Mouse (Mus musculus): Measurements from ENCODE around the gene Uts2b. TPM values are rescaled to one million over a fixed set of nuclear protein-coding genes. Genes with fewer than 3 reads are reported as not detected.
"Not testable (repeated sequence)": the region's sequence is repeated elsewhere in the genome, so short reads cannot be mapped to it uniquely, and the experiment has no call there.

Uts2b gene
- polyA plus RNA-seq, 1 experiment = not detected

- WGBS = 62% methylated on average over 1 of the region's 1 CpGs
- H3K27me3 ChIP-seq (ENCODE audit: control insufficient read depth, insufficient read depth, low read length) = no peaks in the 10 kb centered on the region; the same call in 1 of the 2 replicates
- H3K27ac ChIP-seq (ENCODE audit: insufficient read depth, low read depth, low read length) = no peak overlapping the region
- TF ChIP-seq POLR2A (IDR thresholded peaks at IDR 0.05; ENCODE audit: low read depth, low read length) (no peak), CTCF (IDR thresholded peaks at IDR 0.05; ENCODE audit: extremely low read depth, insufficient read length, insufficient replicate concordance, low read depth, low read length) (no peak)
- H3K4me3 ChIP-seq (ENCODE audit: low read depth, low read length) = no peak overlapping the region
- H3K36me3 ChIP-seq (ENCODE audit: control insufficient read depth, insufficient read depth, low read length) = no peaks in the 10 kb centered on the region
- H3K4me1 ChIP-seq (ENCODE audit: control insufficient read depth, insufficient read depth, insufficient read length, low read length) = peaks cover 6% of the 10 kb centered on the region; the same call in 1 of the 2 replicates
Measured at GRCm38 (mm10) chr16:27348359-27348758, 21.7 kb downstream of the Uts2b start.

GRCm38 (mm10) chr16:27347521-27347920 is 22.5 kb downstream of the Uts2b start:
- H3K27ac ChIP-seq (ENCODE audit: insufficient read depth, low read depth, low read length) = no peak overlapping the region
- H3K4me3 ChIP-seq (ENCODE audit: low read depth, low read length) = no peak overlapping the region
- H3K4me1 ChIP-seq (ENCODE audit: control insufficient read depth, insufficient read depth, insufficient read length, low read length) = peaks cover 6% of the 10 kb centered on the region; the same call in 1 of the 2 replicates
- TF ChIP-seq CTCF (IDR thresholded peaks at IDR 0.05; ENCODE audit: extremely low read depth, insufficient read length, insufficient replicate concordance, low read depth, low read length) = no peak
- no peak for TF ChIP-seq POLR2A (IDR thresholded peaks at IDR 0.05; ENCODE audit: low read depth, low read length)
- 34% methylated on average over 3 of the region's 3 CpGs for WGBS
- no peaks in the 10 kb centered on the region; the same call in 1 of the 2 replicates for H3K27me3 ChIP-seq (ENCODE audit: control insufficient read depth, insufficient read depth, low read length)
- no peaks in the 10 kb centered on the region for H3K36me3 ChIP-seq (ENCODE audit: control insufficient read depth, insufficient read depth, low read length)

GRCm38 (mm10) chr16:27326463-27326862 is 43.6 kb downstream of the Uts2b start:
- Histone ChIP-seq H3K4me1 (ENCODE audit: control insufficient read depth, insufficient read depth, insufficient read length, low read length) (no peaks in the 10 kb centered on the region), H3K27me3 (ENCODE audit: control insufficient read depth, insufficient read depth, low read length) (no peaks in the 10 kb centered on the region), H3K27ac (ENCODE audit: insufficient read depth, low read depth, low read length) (no peak overlapping the region), H3K36me3 (ENCODE audit: control insufficient read depth, insufficient read depth, low read length) (no peaks in the 10 kb centered on the region), H3K4me3 (ENCODE audit: low read depth, low read length) (no peak overlapping the region)
- WGBS = 93% methylated on average over 2 of the region's 2 CpGs
- no peak for TF ChIP-seq POLR2A (IDR thresholded peaks at IDR 0.05; ENCODE audit: low read depth, low read length)
- TF ChIP-seq CTCF (IDR thresholded peaks at IDR 0.05; ENCODE audit: extremely low read depth, insufficient read length, insufficient replicate concordance, low read depth, low read length) = no peak

GRCm38 (mm10) chr16:27322047-27322446 is 48.0 kb downstream of the Uts2b start:
- Histone ChIP-seq H3K36me3 (ENCODE audit: control insufficient read depth, insufficient read depth, low read length) (no peaks in the 10 kb centered on the region), H3K4me1 (ENCODE audit: control insufficient read depth, insufficient read depth, insufficient read length, low read length) (no peaks in the 10 kb centered on the region), H3K27ac (ENCODE audit: insufficient read depth, low read depth, low read length) (no peak overlapping the region), H3K27me3 (ENCODE audit: control insufficient read depth, insufficient read depth, low read length) (no peaks in the 10 kb centered on the region), H3K4me3 (ENCODE audit: low read depth, low read length) (no peak overlapping the region)
- no peak for TF ChIP-seq POLR2A (IDR thresholded peaks at IDR 0.05; ENCODE audit: low read depth, low read length)
- TF ChIP-seq CTCF (IDR thresholded peaks at IDR 0.05; ENCODE audit: extremely low read depth, insufficient read length, insufficient replicate concordance, low read depth, low read length) = no peak

DNA sequence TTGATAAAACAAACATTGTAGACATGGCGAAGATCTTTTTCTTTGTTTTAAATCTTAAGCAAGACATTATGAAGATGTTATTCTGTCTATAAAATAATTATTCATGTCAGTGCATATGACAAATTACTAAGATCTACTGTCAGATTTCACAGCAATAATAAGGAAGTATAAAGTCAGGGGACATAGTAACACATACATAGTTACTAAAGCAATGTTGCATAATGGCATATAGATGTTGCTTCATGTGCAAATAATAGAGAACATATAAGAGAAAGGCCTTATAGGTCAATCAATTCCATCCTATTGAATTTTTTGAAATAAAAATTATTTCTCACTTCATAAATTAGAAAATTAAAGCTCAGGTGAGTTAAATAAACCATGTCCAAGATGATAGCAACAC is 50.9 kb downstream of the Uts2b start:
- 77% methylated on average over 1 of the region's 1 CpGs for WGBS
- no peak overlapping the region for H3K27ac ChIP-seq (ENCODE audit: insufficient read depth, low read depth, low read length)
- no peaks in the 10 kb centered on the region for H3K36me3 ChIP-seq (ENCODE audit: control insufficient read depth, insufficient read depth, low read length)
- H3K4me3 ChIP-seq (ENCODE audit: low read depth, low read length) = no peak overlapping the region
- no peaks in the 10 kb centered on the region for H3K4me1 ChIP-seq (ENCODE audit: control insufficient read depth, insufficient read depth, insufficient read length, low read length)
- TF ChIP-seq POLR2A (IDR thresholded peaks at IDR 0.05; ENCODE audit: low read depth, low read length) = no peak
- no peak for TF ChIP-seq CTCF (IDR thresholded peaks at IDR 0.05; ENCODE audit: extremely low read depth, insufficient read length, insufficient replicate concordance, low read depth, low read length)
- no peaks in the 10 kb centered on the region for H3K27me3 ChIP-seq (ENCODE audit: control insufficient read depth, insufficient read depth, low read length)

GRCm38 (mm10) chr16:27307189-27307588 is 62.9 kb downstream of the Uts2b start, which contains the start of gene Ostn:
Gene Ostn (plus strand): TSS chr16:27307489.
- not testable (repeated sequence) for H3K4me1 ChIP-seq (ENCODE audit: control insufficient read depth, insufficient read depth, insufficient read length, low read length); H3K27me3 ChIP-seq (ENCODE audit: control insufficient read depth, insufficient read depth, low read length); H3K36me3 ChIP-seq (ENCODE audit: control insufficient read depth, insufficient read depth, low read length); H3K4me3 ChIP-seq (ENCODE audit: low read depth, low read length); H3K27ac ChIP-seq (ENCODE audit: insufficient read depth, low read depth, low read length)
- 46% methylated on average over 4 of the region's 4 CpGs for WGBS

Other genes starting within 250 kb of the Uts2b start
- not detected in 2 replicates for gene Ostn, start 62.8 kb downstream of the Uts2b start, polyA plus RNA-seq (2012; rRNA removed)
- gene Ccdc50, start 18.6 kb upstream of the Uts2b start, polyA plus RNA-seq (2012; rRNA removed) = 7.1 and 9.9 TPM in 2 replicates

Measured in small intestine, adult 2 months (tissue).